Mouse (Mus musculus) cerebellum, adult 9-11 months (tissue): ENCODE data around the gene AC134908.4.

ENCODE experiments used
- DNase-seq: peaks from one replicate; pipeline ENCODE4 v3.0.0; 2022

Gene AC134908.4

DNA sequence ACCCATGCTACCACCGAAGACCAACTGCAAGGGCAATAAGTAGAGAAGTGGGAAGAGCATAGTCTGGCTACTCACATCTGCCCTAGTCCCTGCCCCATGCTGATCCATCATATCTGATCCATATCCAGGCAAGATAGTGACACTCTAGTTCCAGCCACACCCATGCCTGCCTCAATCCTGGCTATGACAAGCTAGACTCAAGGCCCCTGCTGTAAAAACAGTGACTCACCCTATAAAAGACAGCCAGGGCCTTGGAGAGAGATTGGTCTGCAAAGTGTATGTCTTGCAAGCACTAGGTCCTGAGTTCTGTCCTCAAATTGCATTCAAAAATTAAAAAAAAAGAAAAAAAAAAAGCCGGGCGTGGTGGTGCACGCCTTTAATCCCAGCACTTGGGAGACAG, 11.0 kb upstream of the AC134908.4 start:
- DNase-seq = peak; percentile 43

DNA sequence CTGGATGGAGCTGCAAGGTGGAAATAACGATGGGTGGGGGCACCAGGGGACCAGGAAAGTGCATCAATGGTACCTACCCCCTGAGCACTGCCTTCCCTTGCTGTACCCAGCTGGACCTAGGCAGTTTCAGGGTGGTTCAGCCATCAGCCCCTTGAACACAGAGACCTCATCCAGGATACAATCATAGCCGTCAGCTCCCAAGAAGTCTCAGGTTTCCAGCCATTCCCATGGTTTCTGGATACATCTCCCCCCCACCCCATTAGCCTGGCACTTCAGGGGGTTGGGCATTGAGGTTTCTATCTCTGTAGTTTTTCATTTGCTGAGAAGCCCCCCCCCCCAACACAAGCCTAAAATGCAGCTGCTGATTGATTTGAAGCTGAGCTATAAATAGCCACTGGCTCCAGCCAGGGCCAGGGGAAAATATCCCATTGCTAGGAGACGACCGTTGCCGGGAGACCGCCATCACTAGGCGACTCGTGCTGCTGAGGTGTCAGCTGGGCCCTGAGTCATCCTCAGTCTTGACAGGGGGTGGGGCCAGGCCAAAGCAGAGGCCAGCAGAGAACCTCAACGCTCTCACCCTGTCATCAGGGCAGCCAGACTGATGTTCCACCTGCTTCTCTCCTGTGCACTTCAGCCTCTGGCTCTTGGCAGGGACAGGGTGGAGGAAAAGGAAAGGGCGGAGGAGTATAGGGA, 7.5 kb upstream of the AC134908.4 start:
- peak; percentile 58 for DNase-seq

DNA sequence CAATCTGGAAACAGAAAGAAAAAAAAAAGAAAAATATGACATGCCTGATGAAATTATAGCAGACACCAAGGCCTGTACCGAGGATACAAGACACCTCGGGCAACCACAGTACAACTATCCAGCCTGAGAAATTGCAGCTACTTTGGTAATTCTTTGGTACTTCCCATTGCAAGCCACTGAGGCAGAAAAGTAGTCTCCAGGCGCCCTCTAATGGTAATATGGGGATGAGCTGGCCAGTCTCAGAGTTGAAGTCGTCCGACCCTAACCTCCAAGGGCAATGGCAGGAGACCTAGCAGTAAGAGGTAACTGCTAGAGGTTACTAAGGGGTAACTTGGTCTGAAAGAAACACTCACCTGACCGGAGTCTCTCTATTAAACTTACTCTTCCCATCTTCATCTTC, 5.6 kb upstream of the AC134908.4 start:
- DNase-seq = peak; percentile 71

DNA sequence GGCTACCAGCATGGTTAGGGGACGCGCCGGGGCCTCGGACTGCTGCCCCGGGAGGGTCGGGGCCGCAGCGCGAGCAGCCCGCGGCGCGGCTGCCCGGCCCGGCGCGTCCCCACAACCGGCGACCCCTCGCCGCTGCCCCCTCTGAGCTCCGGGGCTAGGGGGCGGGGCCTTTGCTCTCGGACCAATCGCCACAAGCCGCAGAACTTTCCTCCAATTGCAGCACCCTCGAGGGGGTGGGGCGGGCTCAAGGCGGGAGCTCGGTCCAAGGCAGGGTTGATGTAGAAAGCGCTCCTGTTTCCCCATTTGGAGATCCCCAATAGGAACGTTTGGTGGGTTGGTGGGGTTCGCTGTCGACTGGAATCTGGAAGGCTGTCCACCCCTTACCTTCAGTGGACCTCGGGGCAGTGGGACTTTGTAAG, 1.5 kb upstream of the AC134908.4 start, which contains the start of gene Metrn:
Gene Metrn, minus strand, starts transcription at position 186 of the 419 bp plus-strand sequence.
- peak; percentile 74 for DNase-seq

DNA sequence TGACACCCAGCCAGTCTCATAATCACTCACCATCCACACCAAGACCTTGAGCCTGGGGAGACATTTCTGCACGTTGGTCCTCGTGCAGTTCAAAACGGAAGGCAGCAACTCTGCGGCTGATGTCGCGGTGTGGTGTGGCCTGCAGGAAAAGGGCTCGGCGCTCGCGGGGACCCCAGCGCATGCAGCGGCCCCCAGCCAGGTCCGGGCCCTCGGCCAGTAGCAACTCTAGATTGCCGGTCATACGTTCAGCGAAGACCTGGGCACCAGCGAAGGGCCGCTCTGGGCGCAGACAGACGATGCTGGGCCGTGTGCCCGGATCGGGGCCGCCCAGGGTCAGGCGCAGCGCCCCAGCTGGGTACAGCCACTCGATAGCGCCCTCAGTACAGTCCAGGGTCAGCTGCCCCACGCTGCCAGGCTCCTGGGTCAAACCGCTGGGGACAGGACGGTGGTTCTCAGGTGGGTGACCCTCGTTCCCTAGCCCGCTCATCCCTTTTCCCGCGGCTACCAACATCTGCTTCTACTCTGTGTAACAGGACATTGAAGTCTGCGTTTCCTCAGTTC, 832 bp upstream of the AC134908.4 start:
- no peak for DNase-seq

DNA sequence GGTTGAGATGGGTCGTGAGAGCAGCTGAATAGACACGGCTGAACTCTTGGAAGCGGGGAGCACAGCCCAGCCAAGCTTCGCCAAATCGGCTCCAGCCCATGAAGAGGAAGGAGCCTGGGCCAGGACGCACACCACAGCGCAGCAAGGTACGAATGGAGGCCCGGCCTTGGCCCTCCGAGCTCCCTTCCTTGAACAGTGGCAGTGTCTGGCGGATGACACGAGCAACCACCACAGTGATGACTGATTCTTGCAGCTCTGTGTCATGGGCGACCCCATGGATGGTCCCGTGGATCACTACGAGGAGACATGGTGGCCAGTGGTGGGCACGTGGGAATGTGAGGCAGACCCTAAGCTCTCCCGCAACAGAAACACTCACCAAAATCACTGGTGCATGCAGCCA, 461 bp downstream of the AC134908.4 start:
- DNase-seq = no peak

DNA sequence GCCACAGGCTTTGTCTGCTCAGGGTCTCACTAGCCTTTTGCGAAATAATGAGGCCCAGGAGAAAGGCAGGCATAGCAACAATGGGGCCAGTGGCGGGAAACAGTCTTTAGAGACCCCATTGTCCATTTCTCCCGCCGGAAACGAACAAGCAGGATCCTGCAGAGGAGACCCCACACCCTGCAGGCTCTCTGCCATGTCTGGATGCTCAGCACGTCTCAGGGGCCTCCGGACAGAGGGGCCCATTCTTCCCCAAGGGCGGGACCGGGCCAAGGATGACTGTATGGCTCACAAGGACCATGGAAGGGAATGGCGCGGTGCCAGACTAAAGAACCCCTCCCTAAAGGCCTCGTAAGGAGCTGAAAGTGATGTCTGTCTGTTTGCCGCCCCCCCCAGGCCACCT, 1.3 kb downstream of the AC134908.4 start:
- no peak for DNase-seq

DNA sequence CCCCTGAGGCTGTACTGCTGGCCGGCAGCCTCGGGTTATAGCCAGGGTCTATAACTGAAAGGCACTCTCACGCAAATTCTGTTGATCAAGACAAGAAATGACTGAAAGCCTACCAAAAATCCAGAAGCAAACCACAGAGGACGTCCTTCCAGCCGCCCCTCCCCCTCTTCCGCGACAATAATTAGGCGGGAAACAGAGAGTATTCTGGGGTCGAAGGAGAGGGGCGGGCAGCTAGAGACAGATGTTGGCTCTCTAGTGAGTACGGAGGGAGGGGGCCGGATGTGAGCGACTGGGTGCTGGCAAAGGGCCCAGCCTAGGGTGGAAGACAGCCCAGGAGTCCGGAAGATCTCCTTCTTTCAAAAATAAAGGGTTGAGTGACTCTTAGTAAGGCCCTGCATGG, 2.8 kb downstream of the AC134908.4 start, which contains the start of gene Fam173a:
Gene Fam173a, minus strand, starts transcription at position 287 of the 400 bp plus-strand sequence.
- DNase-seq = peak; percentile 76

DNA sequence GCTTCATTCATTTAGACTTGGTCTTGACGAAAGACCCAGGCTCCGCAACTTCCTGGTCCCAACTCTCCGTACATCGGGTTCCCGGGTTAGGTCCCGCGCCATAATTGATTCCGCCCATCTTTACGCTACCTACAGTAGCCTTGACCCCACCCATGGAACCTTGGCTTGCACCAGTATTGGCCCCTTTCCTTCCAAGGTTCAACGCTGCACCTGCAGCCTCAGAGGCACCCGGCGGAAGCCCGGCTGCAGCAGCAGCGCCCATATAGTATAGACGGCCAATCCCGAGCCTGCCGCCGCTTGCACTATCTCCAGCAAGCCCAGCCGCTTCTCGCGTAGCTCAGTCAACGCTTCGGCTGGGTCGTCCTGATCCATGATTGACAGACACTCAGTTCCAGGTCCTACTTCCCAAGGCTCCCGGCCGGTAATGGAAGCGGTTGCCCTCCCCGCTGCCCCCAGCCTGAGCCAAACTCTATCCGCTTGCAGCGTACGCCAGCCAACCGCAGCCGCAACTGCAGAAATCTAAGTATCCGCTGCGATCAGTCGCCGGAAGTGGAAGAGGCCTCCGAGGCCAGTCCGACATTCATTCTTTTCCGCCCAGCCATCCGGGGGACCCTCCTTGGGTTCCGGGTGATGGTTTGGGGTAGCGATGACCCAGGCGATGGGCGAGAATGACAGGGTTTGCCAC, 3.5 kb downstream of the AC134908.4 start:
- peak; percentile 85 for DNase-seq

DNA sequence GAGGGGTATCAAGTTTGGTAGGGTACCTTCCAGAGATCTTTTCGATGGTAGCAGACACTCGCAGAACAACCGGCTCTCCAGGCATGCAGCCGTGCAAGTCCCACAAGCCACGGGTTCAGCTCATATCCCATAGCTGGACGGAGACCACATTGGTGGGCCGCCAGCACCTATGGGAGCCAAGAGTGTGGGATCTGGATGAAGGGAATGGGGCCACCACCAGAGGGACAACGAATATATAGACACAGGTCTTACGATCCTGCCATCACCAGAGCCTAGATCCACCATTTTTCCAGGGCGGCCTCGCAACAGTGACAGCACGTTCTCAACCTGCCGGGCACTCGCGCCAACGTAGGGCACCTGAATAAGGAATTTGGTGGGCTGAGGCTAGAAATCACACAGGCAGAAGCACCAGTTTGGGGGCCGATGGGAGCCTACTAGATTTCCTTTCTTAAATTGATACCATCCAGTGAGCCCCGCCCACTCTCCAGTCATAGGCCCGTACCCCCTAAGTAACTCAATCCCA, 4.1 kb downstream of the AC134908.4 start:
- no peak for DNase-seq

DNA sequence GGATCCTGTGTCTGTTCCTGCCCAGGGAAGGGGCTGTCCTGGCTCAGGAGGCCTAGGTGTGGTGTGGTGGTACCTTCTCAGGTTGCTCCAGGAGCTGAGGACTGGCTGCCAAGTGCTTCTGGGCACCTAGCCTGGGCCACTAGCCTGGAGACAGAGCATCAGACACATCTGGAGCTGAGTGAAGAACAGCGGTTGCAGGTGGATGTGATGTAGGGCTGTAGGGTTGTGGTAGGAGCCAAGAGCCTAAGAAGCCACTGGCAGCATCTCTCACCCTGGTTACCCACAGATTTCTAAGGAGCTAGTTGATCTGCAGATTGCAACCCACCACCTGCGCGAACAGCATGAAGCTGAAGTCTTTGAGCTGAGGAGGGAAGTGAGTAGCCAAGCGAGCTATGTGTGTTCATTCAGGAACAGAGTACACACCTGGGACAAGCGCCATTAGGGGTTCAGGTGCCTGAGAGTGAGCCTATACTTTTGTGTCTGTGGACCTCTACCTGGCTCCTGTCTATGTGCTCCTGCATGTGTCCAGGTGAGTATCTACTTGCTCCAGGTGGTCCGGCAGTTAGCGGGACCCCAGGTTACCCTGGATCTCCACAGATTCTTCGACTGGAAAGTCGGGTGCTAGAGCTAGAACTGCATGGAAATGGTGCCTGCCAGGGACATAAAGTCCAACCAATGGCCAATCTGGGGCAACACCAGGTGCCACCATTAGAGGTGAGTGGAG, 8.5 kb downstream of the AC134908.4 start:
- DNase-seq = no peak

DNA sequence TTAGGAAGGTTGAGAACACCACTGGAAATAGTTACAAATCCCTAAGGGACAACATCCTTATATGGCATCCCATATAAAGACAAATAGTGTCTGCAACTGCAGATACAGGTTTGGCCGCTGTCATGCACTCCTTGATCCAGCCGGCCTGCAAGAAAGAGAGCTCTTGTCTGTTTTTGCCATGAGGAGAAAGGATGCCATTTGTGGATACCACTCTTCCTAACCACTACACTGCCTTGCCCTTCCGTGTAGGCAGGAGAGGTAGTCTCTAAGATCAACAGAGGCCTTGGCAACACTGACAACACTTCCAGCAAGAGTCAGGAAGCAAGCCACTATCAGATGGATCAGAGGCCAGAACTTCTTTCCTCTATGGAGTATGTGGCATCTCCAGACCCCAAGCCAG, 9.2 kb downstream of the AC134908.4 start, which contains the start of gene Ccdc78:
Gene Ccdc78, plus strand, starts transcription at position 301 of the 400 bp plus-strand sequence.
- DNase-seq = no peak

DNA sequence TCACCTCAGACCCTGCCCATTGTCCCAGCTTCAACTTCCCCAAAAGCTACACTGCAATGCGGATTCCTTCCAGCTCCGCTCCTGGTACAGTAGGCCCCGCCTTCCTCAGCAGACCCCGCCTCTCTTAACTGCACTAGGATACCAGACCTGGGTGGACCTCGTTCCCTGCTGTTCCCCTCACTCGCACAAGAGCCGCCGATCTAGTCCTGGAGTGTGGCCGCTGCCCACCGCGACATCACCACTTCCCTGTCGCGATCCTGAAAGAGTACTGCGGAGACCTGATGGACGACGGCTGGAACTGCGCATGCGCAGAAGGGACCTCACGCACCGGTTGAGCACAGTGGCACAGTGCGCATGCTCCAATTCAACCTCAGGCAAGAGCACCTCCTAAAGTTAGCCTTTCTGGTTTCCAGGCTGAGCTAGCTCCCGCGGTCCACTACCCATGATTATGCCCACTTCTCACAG, 10.1 kb downstream of the AC134908.4 start, which contains the start of gene Haghl:
Gene Haghl, minus strand, starts transcription at position 393 of the 465 bp plus-strand sequence.
- DNase-seq = peak; percentile 97

DNA sequence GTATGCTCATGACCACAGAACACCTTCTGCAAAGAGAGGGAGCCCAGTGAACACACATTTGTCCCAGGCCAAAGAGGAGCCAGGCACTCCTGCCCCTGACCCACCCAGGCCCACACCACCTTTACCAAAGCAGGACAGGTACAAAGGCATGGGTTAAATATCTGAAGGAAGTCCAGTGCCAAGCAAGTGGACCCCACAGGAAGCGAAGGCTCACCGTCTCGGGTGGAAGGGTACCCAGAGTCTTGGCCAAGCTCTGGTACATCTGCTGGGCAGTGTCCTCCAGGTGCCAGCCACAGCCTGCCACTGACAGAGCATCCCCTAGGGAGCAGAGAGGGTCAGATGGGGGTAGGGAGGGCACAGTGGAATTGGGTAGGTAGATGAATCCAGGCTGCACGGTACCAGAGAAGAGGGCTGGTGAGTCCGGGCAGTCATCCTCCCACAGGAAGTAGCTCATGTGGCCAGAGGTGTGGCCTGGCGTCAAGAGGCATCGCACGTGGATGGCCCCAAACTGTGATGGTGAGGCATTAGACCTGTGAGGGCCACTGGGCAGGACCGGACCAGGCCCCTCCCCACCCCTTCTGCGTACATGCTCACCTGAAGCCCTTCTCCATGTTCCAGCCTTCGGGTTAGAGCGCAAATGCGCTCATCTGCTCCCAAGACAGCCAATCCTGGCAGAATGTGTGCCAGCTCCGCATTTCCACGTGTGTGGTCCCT, 11.4 kb downstream of the AC134908.4 start:
- DNase-seq = peak; percentile 54

DNA sequence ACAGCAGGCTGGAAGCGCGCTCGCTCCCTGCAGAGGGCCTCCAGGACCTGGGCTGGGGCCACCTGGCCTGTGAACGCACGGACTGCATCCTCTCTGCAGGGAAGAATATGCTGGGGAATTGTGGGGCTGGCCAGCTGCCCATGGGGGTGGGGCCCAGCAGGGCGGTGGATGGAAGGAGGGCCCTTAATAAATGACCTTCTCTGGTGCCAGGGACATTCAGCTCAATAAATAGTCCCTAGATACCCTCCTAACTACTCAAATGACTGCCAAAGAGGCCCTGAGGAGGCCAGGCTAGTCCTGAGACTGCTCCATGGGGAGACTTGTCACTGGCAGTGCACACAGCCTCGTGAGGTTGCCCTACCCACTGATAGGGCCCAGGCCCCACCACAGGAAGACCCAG, 12.4 kb downstream of the AC134908.4 start:
- DNase-seq = peak; percentile 73

DNA sequence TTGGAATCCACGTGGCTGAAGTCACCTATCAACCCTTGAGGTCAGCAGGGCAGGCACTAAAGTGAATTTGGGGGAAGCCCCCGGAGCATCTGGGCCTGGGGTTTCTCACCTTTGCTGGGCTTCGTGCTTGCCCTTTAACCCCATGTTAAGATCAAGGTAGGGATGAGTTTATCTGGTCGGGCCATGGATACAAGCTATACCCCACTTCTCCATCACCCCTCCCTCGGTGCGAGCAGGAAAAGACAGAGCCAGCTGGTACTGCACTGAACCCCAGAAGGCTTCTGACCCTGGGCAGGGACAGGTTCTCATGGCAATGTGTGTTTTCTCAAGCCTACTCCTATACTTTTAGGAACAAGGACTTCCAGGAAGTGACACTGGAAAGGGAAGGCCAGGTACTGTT, 14.1 kb downstream of the AC134908.4 start:
- no peak for DNase-seq

DNA sequence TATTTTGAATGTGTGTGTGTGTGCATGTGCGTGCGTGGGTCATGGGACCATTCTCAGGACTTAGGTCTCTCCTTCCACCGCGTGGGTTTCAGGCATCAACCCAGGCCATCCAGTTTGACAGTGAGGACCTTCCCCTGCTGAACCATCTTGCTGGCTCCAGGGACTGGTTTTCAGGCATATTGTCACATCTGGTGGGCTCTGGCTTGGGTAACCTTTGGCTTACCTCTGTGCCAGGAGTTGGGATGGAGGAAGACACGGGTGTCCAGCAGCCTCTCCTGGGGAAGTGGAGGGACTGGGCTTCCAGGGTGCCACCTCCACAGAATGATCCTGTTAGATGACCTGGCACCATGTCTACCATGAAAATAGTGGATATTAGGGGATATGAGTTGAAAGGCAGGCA, 17.5 kb downstream of the AC134908.4 start:
- no peak for DNase-seq

DNA sequence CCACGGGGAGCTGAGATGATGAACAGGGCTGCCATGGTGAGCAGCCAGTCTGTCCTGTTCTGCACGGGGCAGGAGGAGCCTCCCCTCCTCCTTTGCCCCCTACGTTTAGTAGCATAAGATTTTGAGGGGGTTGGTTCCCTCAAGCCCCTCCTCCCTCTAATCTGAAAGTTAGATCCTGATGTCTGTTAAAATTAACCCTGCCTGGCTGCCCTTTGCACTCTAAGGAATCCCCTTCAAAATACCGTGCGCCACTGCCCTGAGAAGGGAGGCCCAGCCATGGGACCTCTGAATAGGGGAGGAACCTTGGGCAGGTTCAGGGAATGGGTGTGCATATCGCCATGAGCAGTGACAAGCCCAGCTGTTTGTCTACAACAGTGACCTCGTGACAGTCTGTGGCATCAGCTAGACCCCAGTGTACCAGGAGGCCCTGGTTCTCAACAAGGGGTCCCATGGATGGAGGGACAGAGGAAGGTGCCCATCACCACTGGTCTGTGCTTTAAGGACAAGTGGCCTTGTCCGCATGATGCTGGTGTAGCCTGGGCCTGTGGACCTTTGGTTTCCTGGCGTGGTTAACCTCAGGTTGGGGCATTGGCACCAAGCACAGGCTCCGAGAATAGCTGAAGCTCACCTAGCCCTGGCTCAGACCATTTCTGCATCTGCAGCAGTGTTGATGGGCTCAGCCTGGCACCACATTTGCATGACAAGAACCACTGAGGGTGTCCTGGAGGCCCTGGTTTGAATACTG, 20.0 kb downstream of the AC134908.4 start:
- peak; percentile 31 for DNase-seq

DNA sequence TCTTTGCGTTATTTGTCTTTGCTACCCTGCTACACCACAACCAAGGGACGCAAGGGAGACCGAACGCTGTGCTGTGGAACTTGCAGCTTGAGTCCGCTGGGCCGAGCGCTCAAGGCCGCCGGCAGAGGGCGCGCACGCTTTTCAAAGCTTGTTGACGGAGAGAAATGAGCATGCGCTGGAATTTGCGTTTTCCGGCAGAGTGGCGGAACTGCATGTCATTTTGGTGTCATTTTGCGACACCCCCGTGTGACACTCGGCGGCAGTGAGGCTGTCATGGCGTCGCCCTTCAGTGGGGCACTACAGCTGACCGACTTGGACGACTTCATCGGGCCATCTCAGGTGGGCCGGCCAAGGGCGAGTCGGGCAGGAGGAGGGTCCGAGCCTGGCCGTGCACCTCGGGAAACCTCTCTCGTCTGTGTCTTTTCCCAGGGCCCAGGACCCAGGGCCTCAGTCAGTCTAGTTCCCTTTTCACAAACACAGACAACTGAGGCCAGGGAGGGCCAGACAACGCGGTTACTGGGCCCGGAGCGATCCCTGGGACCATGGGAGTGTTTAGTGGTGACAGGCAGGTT, 21.8 kb downstream of the AC134908.4 start, which contains the start of gene Narfl:
Gene Narfl, plus strand, starts transcription at position 228 of the 572 bp plus-strand sequence.
- DNase-seq = peak; percentile 97

DNA sequence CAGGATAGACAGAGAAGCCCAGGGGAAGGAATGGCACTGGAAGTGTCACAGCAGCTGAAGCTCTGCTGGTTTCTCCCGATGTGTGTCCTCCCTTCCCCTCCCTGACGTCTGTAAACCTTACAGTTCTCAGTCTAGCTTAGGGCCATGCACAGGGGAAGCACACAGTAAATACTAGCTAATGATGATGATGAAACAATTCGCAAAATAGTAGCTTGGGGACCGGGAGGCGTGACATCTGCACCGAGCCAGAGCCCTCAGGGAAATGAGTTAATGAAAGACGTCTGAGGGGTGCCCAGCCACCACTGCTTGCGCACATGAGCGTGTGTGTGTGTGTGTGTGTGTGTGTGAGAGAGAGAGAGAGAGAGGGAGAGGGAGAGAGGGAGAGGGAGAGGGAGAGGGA, 26.1 kb downstream of the AC134908.4 start:
- DNase-seq = no peak

DNA sequence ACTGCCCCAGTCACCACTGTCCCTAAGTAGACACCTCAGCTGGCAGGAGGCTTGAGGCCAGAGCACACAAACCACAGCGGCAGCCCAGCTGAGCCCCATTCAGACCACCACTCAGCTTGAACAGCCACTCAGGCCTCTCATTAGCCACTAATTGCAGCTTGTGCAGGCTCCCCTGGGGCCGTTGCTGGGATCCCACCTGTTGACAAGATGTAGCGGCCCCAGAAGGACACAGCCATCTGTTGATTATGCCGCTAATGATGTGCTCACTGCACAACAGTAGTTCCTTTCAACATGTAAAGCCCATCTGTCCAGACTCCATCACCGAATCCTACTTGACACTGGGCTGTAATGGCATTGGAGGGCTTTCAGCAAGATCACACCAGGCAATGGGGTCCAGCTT, 29.6 kb downstream of the AC134908.4 start:
- DNase-seq = no peak
